Mouse (Mus musculus) hindbrain, embryonic 11.5 days (tissue): ENCODE results near the gene Madd. TPM values are rescaled to one million over a fixed set of nuclear protein-coding genes. Genes with fewer than 3 reads are reported as not detected.
"Not testable (repeated sequence)": the region's sequence is repeated elsewhere in the genome, so short reads cannot be mapped to it uniquely, and the experiment has no call there.

Experiments used
- ATAC-seq: fragments of 200-750 bp; cut with Nextera tagmentation; 2 replicates; pipeline ENCODE4 v1.8.0; 2017; ENCODE audit warnings: mild to moderate bottlenecking, moderate TSS enrichment, moderate library complexity; ENCODE audit not compliant: low FRiP score
- DNase-seq: peaks from one replicate; pipeline ENCODE4 v3.0.0-alpha.2; 2015; ENCODE audit warnings: low spot score
- H3K27ac ChIP-seq: fragments of 300-500 bp; sonication (generic); 2 replicates; pipeline ENCODE4 v1.5.1; 2014; ENCODE audit warnings: mild to moderate bottlenecking, low read depth, low read length
- H3K27me3 ChIP-seq: fragments of 300-500 bp; sonication (generic); 2 replicates; pipeline ENCODE4 v1.6.1; 2014; ENCODE audit warnings: mild to moderate bottlenecking, low read length, moderate library complexity, mixed read lengths; ENCODE audit not compliant: control insufficient read depth, insufficient read depth
- H3K36me3 ChIP-seq: fragments of 300-500 bp; sonication (generic); 2 replicates; pipeline ENCODE4 v1.6.1; 2014; ENCODE audit warnings: mild to moderate bottlenecking, low read length, moderate library complexity, mixed read lengths; ENCODE audit not compliant: control insufficient read depth, insufficient read depth
- H3K4me1 ChIP-seq: fragments of 300-500 bp; sonication (generic); replicated peaks from 2 replicates; pipeline ENCODE4 v1.6.1; 2014; ENCODE audit warnings: low read length, mixed read lengths; ENCODE audit not compliant: control insufficient read depth, insufficient read depth
- H3K4me2 ChIP-seq: fragments of 300-500 bp; sonication (generic); replicated peaks from 2 replicates; pipeline ENCODE4 v1.6.1; 2014; ENCODE audit warnings: mild to moderate bottlenecking, low read depth, low read length
- H3K4me3 ChIP-seq: fragments of 300-500 bp; sonication (generic); 2 replicates; pipeline ENCODE4 v1.5.1; 2014; ENCODE audit warnings: low read depth, low read length
- H3K9ac ChIP-seq: fragments of 300-500 bp; sonication (generic); 2 replicates; pipeline ENCODE4 v1.6.1; 2014; ENCODE audit warnings: low read depth, low read length
- H3K9me3 ChIP-seq: fragments of 300-500 bp; sonication (generic); 2 replicates; pipeline ENCODE4 v1.6.1; 2016; ENCODE audit warnings: low read length; ENCODE audit not compliant: control insufficient read depth
- WGBS: fragments of 180-500 bp; shearing (Covaris S2); extraction: QIAGEN DNeasy Blood & Tissue Kit; methylation state at CpG from one replicate; pipeline ENCODE4 v1.1.7; 2014; 5-methylcytosine and 5-hydroxymethylcytosine counted together
- polyA plus RNA-seq: library from polyadenylated mRNA; unstranded; fragments of >200 nt; fragmentation: Nextera tagmentation; extraction: Ambion mirVana; gene quantifications from 2 replicates; pipeline ENCODE4 v1.2.1, GENCODE M21; 2014

Madd gene
- polyA plus RNA-seq, 1 experiment from 2014 or later: 23.7 TPM

DNA sequence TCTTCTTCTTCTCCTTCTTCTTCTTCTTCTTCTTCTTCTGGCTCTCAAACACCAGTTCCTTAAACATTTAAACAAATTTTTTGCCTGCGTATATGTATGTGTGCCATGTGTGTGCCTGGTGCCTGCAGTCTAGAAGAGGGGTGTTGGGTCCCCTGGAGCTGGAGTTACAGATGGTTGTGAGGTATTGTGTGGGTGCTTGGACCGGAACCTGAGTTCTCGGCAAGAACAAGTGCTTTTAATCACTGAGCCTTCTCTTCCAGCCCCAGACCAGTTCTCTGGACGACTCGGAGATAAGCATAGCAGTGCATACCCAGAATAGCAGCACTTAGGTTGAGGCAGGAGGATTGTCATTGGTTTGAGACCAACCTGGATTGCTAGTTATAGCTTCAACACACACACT, 66.8 kb downstream of the Madd start:
- no peak overlapping the region for H3K9ac ChIP-seq

DNA sequence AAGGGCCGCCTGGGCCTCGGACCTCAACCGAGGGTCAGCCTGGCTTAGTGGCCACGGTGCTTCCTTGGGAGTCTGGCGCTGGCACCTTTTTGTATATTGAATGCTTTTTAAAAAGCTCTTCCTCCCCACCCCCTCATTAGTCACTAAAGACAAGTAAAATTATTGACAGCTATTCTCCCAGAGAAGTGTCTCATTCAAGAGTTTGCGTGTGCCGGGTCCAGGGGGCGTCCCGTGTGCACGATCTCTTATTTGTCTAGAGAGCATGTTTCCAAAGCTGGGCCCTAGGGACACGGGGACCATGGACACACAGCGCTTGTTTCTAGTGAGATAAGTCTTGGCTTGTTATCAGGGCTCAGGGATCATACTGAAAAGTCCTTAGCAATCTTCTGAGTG, 68.1 kb downstream of the Madd start:
- Histone ChIP-seq H3K9ac (peak overlapping the region; percentile 67; the same call in 1 of the 2 replicates), H3K27ac (no peak overlapping the region), H3K36me3 (no peaks in the 10 kb centered on the region), H3K27me3 (peaks cover 3% of the 10 kb centered on the region; the same call in 1 of the 2 replicates), H3K4me3 (peak overlapping the region; percentile 39), H3K9me3 (no peaks in the 10 kb centered on the region), H3K4me1 (peaks cover 2% of the 10 kb centered on the region; the same call in 1 of the 2 replicates), H3K4me2 (peak overlapping the region; percentile 89)
- DNase-seq (no peak), ATAC-seq (no peak)
- WGBS: 37% methylated on average over 12 of the region's 12 CpGs

More for the DNA sequence above, 66.8 kb downstream of the Madd start:
- Histone ChIP-seq H3K27ac (no peak overlapping the region), H3K36me3 (no peaks in the 10 kb centered on the region), H3K4me1 (peaks cover 2% of the 10 kb centered on the region; the same call in 1 of the 2 replicates), H3K27me3 (peaks cover 3% of the 10 kb centered on the region; the same call in 1 of the 2 replicates), H3K9me3 (no peaks in the 10 kb centered on the region), H3K4me2 (no peak overlapping the region), H3K4me3 (no peak overlapping the region)
- no peak for ATAC-seq
- DNase-seq: no peak
- WGBS: 87% methylated on average over 5 of the region's 5 CpGs

DNA sequence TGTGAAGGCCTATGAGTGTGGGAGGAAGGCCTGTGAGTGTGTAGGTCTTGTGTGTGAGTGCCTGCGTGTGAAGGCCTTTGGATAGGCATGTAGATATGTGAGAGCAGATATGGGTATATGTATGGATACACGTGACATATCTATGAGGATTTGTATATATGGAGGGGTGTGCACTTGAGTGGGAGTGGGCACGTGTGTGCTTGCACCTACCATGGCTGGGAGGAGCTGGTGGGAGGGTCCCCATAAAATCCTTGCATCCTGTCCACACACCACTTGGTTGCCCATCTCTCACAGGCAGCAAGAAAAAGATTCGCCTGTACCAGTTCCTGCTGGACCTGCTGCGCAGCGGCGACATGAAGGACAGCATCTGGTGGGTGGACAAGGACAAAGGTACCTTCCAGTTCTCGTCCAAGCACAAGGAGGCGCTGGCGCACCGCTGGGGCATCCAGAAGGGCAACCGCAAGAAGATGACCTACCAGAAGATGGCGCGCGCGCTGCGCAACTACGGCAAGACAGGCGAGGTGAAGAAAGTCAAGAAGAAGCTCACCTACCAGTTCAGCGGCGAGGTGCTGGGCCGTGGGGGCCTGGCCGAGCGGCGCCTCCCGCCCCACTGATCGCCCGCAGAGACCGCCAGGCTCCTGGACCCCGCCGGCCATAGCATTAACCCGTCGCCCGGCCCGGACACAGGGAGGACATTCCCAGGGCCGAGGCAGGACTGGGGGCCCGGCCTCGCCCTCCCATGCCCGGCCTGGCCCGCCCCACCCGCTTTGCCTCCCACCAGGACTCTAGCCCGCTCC, 68.7 kb downstream of the Madd start:
- Histone ChIP-seq H3K4me3 (peak overlapping the region; percentile 39), H3K27me3 (peaks cover 3% of the 10 kb centered on the region; the same call in 1 of the 2 replicates), H3K27ac (no peak overlapping the region), H3K4me2 (peak overlapping the region; percentile 89), H3K9ac (peak overlapping the region; percentile 67; the same call in 1 of the 2 replicates), H3K36me3 (no peaks in the 10 kb centered on the region), H3K9me3 (no peaks in the 10 kb centered on the region), H3K4me1 (peaks cover 2% of the 10 kb centered on the region; the same call in 1 of the 2 replicates)
- 6% methylated on average over 35 of the region's 42 CpGs for WGBS
- peak; percentile 73 for ATAC-seq
- peak; percentile 97 for DNase-seq

DNA sequence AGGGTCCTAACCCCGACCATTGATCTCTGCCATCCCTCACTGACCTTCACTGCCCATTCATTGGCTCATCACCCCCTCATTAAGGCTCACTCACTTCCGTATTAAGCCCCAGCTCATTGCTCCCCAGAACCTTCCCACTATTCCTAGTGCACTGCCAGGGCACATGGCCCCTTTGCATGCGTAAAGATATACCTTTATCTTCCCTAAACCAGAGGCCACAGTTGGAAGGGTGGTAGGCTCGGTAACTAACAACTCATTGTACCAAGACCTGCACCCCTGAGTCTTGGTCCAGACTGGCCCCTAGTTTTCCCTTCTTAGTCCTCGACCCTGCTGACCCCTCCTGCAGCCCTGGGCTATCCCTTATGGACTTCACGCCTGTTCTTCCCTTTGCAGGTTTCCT, 69.8 kb downstream of the Madd start:
- Histone ChIP-seq H3K27ac (no peak overlapping the region), H3K36me3 (no peaks in the 10 kb centered on the region), H3K9ac (no peak overlapping the region), H3K9me3 (no peaks in the 10 kb centered on the region), H3K4me1 (peaks cover 2% of the 10 kb centered on the region; the same call in 1 of the 2 replicates), H3K4me3 (no peak overlapping the region), H3K27me3 (peaks cover 3% of the 10 kb centered on the region; the same call in 1 of the 2 replicates), H3K4me2 (no peak overlapping the region)
- WGBS: 77% methylated on average over 6 of the region's 6 CpGs
- ATAC-seq: no peak
- no peak for DNase-seq

DNA sequence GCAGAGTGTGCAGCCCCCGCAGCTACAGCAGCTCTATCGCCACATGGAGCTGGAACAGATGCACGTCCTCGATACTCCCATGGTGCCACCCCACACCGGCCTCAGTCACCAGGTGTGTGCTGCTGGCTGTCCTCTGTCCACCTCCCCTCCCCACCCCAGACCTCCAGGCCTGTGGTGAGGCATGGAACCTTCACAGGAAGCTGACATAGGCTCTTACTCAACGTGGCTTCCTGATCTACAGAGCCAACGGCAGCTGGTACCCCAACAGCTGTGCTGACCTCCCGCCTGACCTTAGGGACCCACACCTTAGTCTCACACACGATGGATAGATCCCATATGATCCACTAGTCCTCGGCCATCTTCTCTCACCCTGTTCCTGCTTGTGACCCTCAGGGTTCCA, 70.3 kb downstream of the Madd start:
- no peaks in the 10 kb centered on the region for H3K36me3 ChIP-seq
- no peak for ATAC-seq
- no peak overlapping the region for H3K4me2 ChIP-seq
- no peak for DNase-seq
- H3K4me3 ChIP-seq: no peak overlapping the region
- no peaks in the 10 kb centered on the region for H3K9me3 ChIP-seq
- peaks cover 3% of the 10 kb centered on the region; the same call in 1 of the 2 replicates for H3K27me3 ChIP-seq
- 76% methylated on average over 10 of the region's 10 CpGs for WGBS
- no peak overlapping the region for H3K9ac ChIP-seq
- H3K4me1 ChIP-seq: peaks cover 2% of the 10 kb centered on the region; the same call in 1 of the 2 replicates
- no peak overlapping the region for H3K27ac ChIP-seq

DNA sequence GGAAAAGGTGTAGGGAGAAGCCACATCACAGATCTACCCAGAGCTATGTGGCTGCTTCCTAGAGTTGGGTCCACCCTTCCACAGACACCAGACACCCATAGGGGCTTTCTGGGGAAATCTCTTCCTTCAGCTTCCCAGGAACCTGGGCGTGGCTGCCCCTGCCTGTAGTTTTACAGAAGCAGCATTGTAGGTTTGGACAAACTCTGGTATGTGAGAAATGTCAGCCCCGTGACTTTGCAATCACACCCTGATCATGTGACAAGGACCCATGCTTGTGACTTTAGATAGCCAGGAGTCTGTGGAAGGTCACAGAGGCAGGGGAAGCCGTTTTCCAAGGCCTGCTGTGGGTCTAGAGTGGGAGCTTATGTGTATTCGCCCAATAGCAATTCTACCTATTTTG, 71.1 kb downstream of the Madd start:
- ATAC-seq (no peak), DNase-seq (no peak)
- Histone ChIP-seq H3K4me3 (no peak overlapping the region), H3K4me1 (peaks cover 2% of the 10 kb centered on the region; the same call in 1 of the 2 replicates), H3K9ac (no peak overlapping the region), H3K9me3 (no peaks in the 10 kb centered on the region), H3K4me2 (no peak overlapping the region), H3K27me3 (peaks cover 3% of the 10 kb centered on the region; the same call in 1 of the 2 replicates), H3K36me3 (no peaks in the 10 kb centered on the region), H3K27ac (no peak overlapping the region)
- 63% methylated on average over 4 of the region's 4 CpGs for WGBS

DNA sequence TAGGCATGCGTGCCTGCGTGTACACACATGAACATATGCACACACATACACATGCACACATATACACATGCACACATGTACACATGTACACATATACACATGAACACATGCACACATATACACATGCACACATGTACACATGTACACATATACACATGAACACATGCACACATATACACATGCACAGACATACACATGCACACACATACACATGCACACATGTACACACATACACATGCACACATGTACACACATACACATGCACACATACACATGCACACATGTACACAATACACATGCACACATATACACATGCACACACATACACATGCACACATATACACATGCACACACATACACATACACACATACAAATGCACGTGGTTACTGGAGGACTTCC, 71.8 kb downstream of the Madd start:
- H3K27me3 ChIP-seq, H3K4me2 ChIP-seq, H3K4me1 ChIP-seq, H3K4me3 ChIP-seq, ATAC-seq, H3K9ac ChIP-seq, H3K36me3 ChIP-seq, DNase-seq, H3K27ac ChIP-seq, H3K9me3 ChIP-seq: not testable (repeated sequence)
- 100% methylated on average over 3 of the region's 3 CpGs for WGBS

DNA sequence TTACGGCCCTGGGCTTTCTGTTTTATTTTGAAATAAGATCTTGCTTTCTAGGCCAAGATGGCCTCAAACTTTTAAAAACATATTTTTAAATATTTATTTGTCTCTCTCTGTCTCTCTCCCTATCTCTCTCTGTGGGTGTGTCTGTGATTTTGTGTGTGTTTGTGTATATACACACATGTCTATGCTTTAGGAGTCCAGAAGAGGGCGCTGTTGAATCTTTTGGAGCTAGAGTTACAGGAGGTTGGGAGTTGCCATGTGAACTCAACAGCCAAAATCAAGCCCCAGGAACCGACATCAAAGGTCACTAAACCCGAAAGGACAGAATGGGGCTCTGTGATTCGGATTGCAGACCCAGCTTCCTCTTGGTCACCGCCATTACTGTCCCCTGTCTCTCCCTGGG, 73.2 kb downstream of the Madd start:
- Histone ChIP-seq H3K36me3 (no peaks in the 10 kb centered on the region), H3K4me3 (no peak overlapping the region), H3K9me3 (no peaks in the 10 kb centered on the region), H3K9ac (no peak overlapping the region), H3K4me1 (peaks cover 2% of the 10 kb centered on the region; the same call in 1 of the 2 replicates), H3K4me2 (no peak overlapping the region), H3K27me3 (no peaks in the 10 kb centered on the region), H3K27ac (no peak overlapping the region)
- no peak for ATAC-seq
- no peak for DNase-seq
- WGBS: 75% methylated on average over 6 of the region's 6 CpGs
